Mouse (Mus musculus) olfactory bulb, adult 2 months (tissue): ENCODE results near the gene Pdzrn4.

Experiments used
- CTCF ChIP-seq: fragments of 200-500 bp; IDR thresholded peaks from 2 replicates; pipeline ENCODE4 v1.5.1; 2012; ENCODE audit warnings: low read depth, mild to moderate bottlenecking, low read length, moderate library complexity; ENCODE audit not compliant: insufficient read depth
- POLR2A ChIP-seq: fragments of 200-500 bp; IDR thresholded peaks from 2 replicates; pipeline ENCODE4 v1.6.1; 2012; ENCODE audit warnings: mild to moderate bottlenecking, low read depth, low read length, moderate library complexity; ENCODE audit not compliant: insufficient read depth

GRCm38 (mm10) chr15:92752578-92752977 lies 355.9 kb downstream of the Pdzrn4 start:
- TF ChIP-seq POLR2A (no peak), CTCF (no peak)
